Mouse (Mus musculus): Measurements from ENCODE around the gene Synrg.

Synrg gene

GRCm38 (mm10) chr11:83981338-83981737 is 17.1 kb downstream of the Synrg start:
- DNase-seq (ENCODE audit: extremely low spot score, low read depth, low spot score), result no peak

- DNase-seq (ENCODE audit: extremely low spot score, low read depth, low spot score), result no peak
Measured at GRCm38 (mm10) chr11:83991701-83992100, 27.5 kb downstream of the Synrg start.

GRCm38 (mm10) chr11:83993428-83993827 is 29.2 kb downstream of the Synrg start:
- no peak for DNase-seq (ENCODE audit: extremely low spot score, low read depth, low spot score)

- DNase-seq (ENCODE audit: extremely low spot score, low read depth, low spot score), result no peak
Measured at GRCm38 (mm10) chr11:83994481-83994880, 30.3 kb downstream of the Synrg start.

- no peak for DNase-seq (ENCODE audit: extremely low spot score, low read depth, low spot score)
Measured at GRCm38 (mm10) chr11:83995535-83995950, 31.3 kb downstream of the Synrg start.

- no peak for DNase-seq (ENCODE audit: extremely low spot score, low read depth, low spot score)
Measured at GRCm38 (mm10) chr11:83997171-83997868, 33.1 kb downstream of the Synrg start.

- no peak for DNase-seq (ENCODE audit: extremely low spot score, low read depth, low spot score)
Measured at GRCm38 (mm10) chr11:83998993-83999392, 34.8 kb downstream of the Synrg start.

GRCm38 (mm10) chr11:83999411-83999915 is 35.2 kb downstream of the Synrg start:
- no peak for DNase-seq (ENCODE audit: extremely low spot score, low read depth, low spot score)

- DNase-seq (ENCODE audit: extremely low spot score, low read depth, low spot score), result no peak
Measured at GRCm38 (mm10) chr11:84001257-84001656, 37.0 kb downstream of the Synrg start.

GRCm38 (mm10) chr11:84003986-84004385 is 39.8 kb downstream of the Synrg start:
- no peak for DNase-seq (ENCODE audit: extremely low spot score, low read depth, low spot score)

GRCm38 (mm10) chr11:84009001-84009400 is 44.8 kb downstream of the Synrg start:
- DNase-seq (ENCODE audit: extremely low spot score, low read depth, low spot score), result no peak

GRCm38 (mm10) chr11:84010411-84010810 is 46.2 kb downstream of the Synrg start:
- DNase-seq (ENCODE audit: extremely low spot score, low read depth, low spot score), result no peak

- DNase-seq (ENCODE audit: extremely low spot score, low read depth, low spot score), result no peak
Measured at GRCm38 (mm10) chr11:84011050-84011449, 46.8 kb downstream of the Synrg start.

- DNase-seq (ENCODE audit: extremely low spot score, low read depth, low spot score), result no peak
Measured at GRCm38 (mm10) chr11:84011576-84011975, 47.3 kb downstream of the Synrg start.

GRCm38 (mm10) chr11:84013105-84013504 is 48.9 kb downstream of the Synrg start:
- no peak for DNase-seq (ENCODE audit: extremely low spot score, low read depth, low spot score)

GRCm38 (mm10) chr11:84016147-84016809 is 52.0 kb downstream of the Synrg start:
- no peak for DNase-seq (ENCODE audit: extremely low spot score, low read depth, low spot score)

GRCm38 (mm10) chr11:84016810-84017508 is 52.7 kb downstream of the Synrg start:
- DNase-seq (ENCODE audit: extremely low spot score, low read depth, low spot score), result no peak

GRCm38 (mm10) chr11:84027231-84027630 is 63.0 kb downstream of the Synrg start:
- no peak for DNase-seq (ENCODE audit: extremely low spot score, low read depth, low spot score)

GRCm38 (mm10) chr11:84028271-84029028 is 64.2 kb downstream of the Synrg start:
- DNase-seq (ENCODE audit: extremely low spot score, low read depth, low spot score), result no peak

GRCm38 (mm10) chr11:84031971-84032370 is 67.7 kb downstream of the Synrg start:
- DNase-seq (ENCODE audit: extremely low spot score, low read depth, low spot score), result no peak

- no peak for DNase-seq (ENCODE audit: extremely low spot score, low read depth, low spot score)
Measured at GRCm38 (mm10) chr11:84032559-84032958, 68.3 kb downstream of the Synrg start.

All from hindlimb bud, embryonic 11.5 days (tissue).